Mouse (Mus musculus) retina, adult 2 months (tissue): ENCODE measurements around the gene Tex13c3.
"Not testable (repeated sequence)": the region's sequence is repeated elsewhere in the genome, so short reads cannot be mapped to it uniquely, and the experiment has no call there.

Experiments used
- DNase-seq: peaks from one replicate; pipeline ENCODE4 v3.0.0-alpha.2; 2012; ENCODE audit warnings: low read depth, low spot score

The Tex13c3 gene

DNA sequence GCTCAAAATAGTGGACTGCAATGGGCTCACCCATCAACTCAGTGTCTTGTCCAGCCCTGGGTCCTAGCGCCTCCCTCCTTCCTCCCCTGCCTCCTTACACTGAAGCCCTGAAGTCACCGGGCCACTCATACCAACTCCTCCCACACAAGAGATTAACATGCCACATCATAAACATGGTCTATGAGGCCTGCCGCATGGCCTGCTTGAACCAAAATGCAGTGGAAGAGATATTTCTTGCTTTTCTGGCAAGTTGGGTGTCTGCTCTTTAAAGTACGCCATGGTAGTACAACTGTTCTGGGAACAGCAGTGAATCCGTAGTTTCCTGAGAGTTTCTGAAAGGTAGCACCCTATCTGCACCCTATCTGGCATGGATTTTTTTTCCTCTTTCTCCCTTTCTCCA is at the start of gene Tex13c3:
Tex13c3 (minus strand) TSS at position 101 of the 400 bp plus-strand sequence.
- not testable (repeated sequence) for DNase-seq

DNA sequence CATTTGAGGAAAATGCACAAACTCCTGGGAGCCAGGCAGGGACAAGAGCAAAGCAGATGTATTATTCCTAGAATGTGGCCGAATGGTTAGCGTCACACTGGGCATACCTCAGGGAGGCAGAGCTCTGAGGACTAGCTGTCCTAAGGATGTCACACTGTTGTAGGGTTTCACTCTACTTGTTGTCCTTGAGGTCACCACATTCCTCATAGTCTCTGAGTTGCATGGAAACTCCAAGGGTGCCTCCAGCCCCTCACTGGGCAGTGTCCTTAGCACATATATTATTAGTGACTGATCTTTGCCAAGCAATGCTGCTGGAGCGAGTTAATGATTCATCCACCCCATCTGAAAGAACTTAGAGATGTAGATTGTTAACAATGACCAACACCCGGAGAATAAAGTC is 8.6 kb upstream of the Tex13c3 start:
- DNase-seq: no peak
